Mouse (Mus musculus) neural tube, embryonic 11.5 days (tissue): ENCODE measurements around the gene Tmem115. TPM values are rescaled to one million over a fixed set of nuclear protein-coding genes. Genes with fewer than 3 reads are reported as not detected.

Source experiments
- ATAC-seq: fragments of 200-750 bp; cut with Nextera tagmentation; 2 replicates; pipeline ENCODE4 v1.8.0; 2017; ENCODE audit warnings: moderate number of reproducible peaks, mild to moderate bottlenecking, moderate TSS enrichment, moderate library complexity; ENCODE audit not compliant: insufficient read depth, low FRiP score, low TSS enrichment
- DNase-seq: peaks from one replicate; pipeline ENCODE4 v3.0.0-alpha.2; 2015; ENCODE audit warnings: low spot score
- H3K27ac ChIP-seq: fragments of 300-500 bp; sonication (generic); 2 replicates; pipeline ENCODE4 v1.5.1; 2014; ENCODE audit warnings: low read depth, mild to moderate bottlenecking, low read length
- H3K27me3 ChIP-seq: fragments of 300-500 bp; sonication (generic); 2 replicates; pipeline ENCODE4 v1.6.1; 2014; ENCODE audit warnings: mild to moderate bottlenecking, low read length, mixed read lengths; ENCODE audit not compliant: control insufficient read depth, insufficient read depth
- H3K36me3 ChIP-seq: fragments of 300-500 bp; sonication (generic); 2 replicates; pipeline ENCODE4 v1.6.1; 2014; ENCODE audit warnings: mild to moderate bottlenecking, low read length, moderate library complexity, mixed read lengths; ENCODE audit not compliant: control insufficient read depth, insufficient read depth
- H3K4me1 ChIP-seq: fragments of 300-500 bp; sonication (generic); 2 replicates; pipeline ENCODE4 v1.6.1; 2014; ENCODE audit warnings: low read length, mixed read lengths; ENCODE audit not compliant: control insufficient read depth, insufficient read depth
- H3K4me2 ChIP-seq: fragments of 300-500 bp; sonication (generic); 2 replicates; pipeline ENCODE4 v1.6.1; 2014; ENCODE audit warnings: low read depth, mild to moderate bottlenecking, moderate library complexity
- H3K4me3 ChIP-seq: fragments of 300-500 bp; sonication (generic); 2 replicates; pipeline ENCODE4 v1.5.1; 2014; ENCODE audit warnings: low read depth, low read length
- H3K9ac ChIP-seq: fragments of 300-500 bp; sonication (generic); 2 replicates; pipeline ENCODE4 v1.6.1; 2014; ENCODE audit warnings: mild to moderate bottlenecking, low read length
- H3K9me3 ChIP-seq: fragments of 300-500 bp; sonication (generic); 2 replicates; pipeline ENCODE4 v1.6.1; 2016; ENCODE audit warnings: low read length; ENCODE audit not compliant: control insufficient read depth
- WGBS: fragments of 180-500 bp; shearing (Covaris S2); extraction: QIAGEN DNeasy Blood & Tissue Kit; methylation state at CpG from one replicate; pipeline ENCODE4 v1.1.7; 2014; 5-methylcytosine and 5-hydroxymethylcytosine counted together
- polyA plus RNA-seq: library from polyadenylated mRNA; unstranded; fragments of >200 nt; fragmentation: Nextera tagmentation; extraction: Ambion mirVana; gene quantifications from 2 replicates; pipeline ENCODE4 v1.2.1, GENCODE M21; 2014

The Tmem115 gene
- 47.0 and 47.2 TPM in 2 replicates for polyA plus RNA-seq

DNA sequence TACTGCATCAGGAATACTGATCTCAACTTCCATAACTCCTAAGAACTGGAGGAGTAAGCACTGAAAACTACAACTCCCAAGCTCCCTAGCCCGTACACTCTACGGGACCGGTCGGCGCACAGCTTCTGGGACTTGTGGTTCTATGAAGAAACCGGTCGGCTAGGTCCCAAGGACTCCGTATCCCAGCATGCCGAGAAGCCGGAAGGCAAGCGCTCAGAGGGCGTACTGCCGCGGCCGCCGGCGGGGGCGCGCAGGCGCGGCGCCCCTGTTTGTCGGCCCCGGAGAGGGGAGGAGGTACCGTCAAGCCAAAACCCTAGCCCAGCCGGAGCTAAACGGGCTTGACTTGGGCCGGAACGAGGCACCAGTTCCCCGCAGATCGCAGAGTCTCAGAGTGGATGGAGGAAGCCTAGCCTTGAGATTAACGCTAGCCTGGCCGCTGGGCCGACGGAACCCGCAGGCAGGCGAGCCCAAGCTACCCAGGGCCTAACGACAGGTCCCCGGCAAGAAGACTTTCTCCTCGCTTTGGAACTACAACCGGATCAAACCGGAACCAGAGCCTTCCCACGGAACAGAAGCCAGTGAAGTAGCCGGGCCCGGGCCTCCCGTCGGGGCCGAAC, at the start of gene Tmem115:
Tmem115 (plus strand) TSS at position 155 of the 617 bp plus-strand sequence.
- no peaks in the 10 kb centered on the region for H3K9me3 ChIP-seq
- H3K36me3 ChIP-seq, result peaks cover 8% of the 10 kb centered on the region; the same call in 1 of the 2 replicates
- peaks cover 27% of the 10 kb centered on the region for H3K4me1 ChIP-seq
- peak within 1 kb of the TSS; percentile 68 for H3K4me3 ChIP-seq
- H3K9ac ChIP-seq, result peak within 1 kb of the TSS; percentile 82
- peak within 1 kb of the TSS; percentile 100 for H3K4me2 ChIP-seq
- under 1% methylated on average over 48 of the region's 48 CpGs for WGBS
- H3K27ac ChIP-seq, result no peak within 1 kb of the TSS
- peak; percentile 96 for ATAC-seq
- H3K27me3 ChIP-seq, result no peaks in the 10 kb centered on the region
- peak; percentile 94 for DNase-seq

- peak overlapping the region; percentile 54 for H3K27ac ChIP-seq
- DNase-seq (peak; percentile 66), ATAC-seq (peak; percentile 60; the same call in 1 of the 2 replicates)
- H3K4me1 ChIP-seq, result peaks cover 32% of the 10 kb centered on the region
- no peak overlapping the region for H3K4me2 ChIP-seq
- H3K36me3 ChIP-seq, result no peaks in the 10 kb centered on the region
- no peak overlapping the region for H3K4me3 ChIP-seq
- H3K27me3 ChIP-seq, result no peaks in the 10 kb centered on the region
- H3K9ac ChIP-seq, result no peak overlapping the region
- H3K9me3 ChIP-seq, result no peaks in the 10 kb centered on the region
- WGBS, result 68% methylated on average over 17 of the region's 17 CpGs
Measured at GRCm38 (mm10) chr9:107484302-107484701, 49.4 kb upstream of the Tmem115 start.

DNA sequence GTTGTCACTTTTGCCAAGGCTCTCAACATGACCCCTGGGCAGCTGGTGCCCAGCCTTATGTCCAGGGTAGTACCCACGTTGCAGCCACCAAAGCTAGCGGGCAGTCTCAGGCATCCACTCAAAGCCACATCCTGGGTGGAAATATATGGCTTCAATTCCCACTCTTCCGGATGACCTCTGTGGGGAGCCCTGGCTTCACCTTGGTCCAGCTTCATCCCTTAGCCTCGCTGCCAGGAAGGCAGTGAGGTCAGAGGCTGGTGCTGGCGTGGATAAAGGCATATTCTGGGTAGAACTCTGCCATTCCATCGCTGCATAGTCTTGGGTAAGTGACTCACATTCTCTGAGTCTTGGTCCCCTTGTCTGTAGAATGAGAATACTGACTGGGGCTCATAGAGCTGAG, 49.0 kb upstream of the Tmem115 start:
- Histone ChIP-seq H3K4me2 (no peak overlapping the region), H3K4me3 (no peak overlapping the region), H3K36me3 (no peaks in the 10 kb centered on the region), H3K9ac (peak overlapping the region; percentile 23; the same call in 1 of the 2 replicates), H3K9me3 (no peaks in the 10 kb centered on the region), H3K27me3 (no peaks in the 10 kb centered on the region), H3K27ac (peak overlapping the region; percentile 54), H3K4me1 (peaks cover 29% of the 10 kb centered on the region)
- WGBS, result 83% methylated on average over 6 of the region's 6 CpGs
- ATAC-seq (no peak), DNase-seq (no peak)

- Histone ChIP-seq H3K4me1 (peaks cover 17% of the 10 kb centered on the region), H3K4me2 (no peak overlapping the region), H3K9me3 (no peaks in the 10 kb centered on the region), H3K27ac (0 out of 2 replicates have a peak overlapping the region, but pooled peaks have one; percentile 14), H3K9ac (no peak overlapping the region), H3K36me3 (no peaks in the 10 kb centered on the region), H3K4me3 (no peak overlapping the region), H3K27me3 (no peaks in the 10 kb centered on the region)
- ATAC-seq (peak; percentile 66; the same call in 1 of the 2 replicates), DNase-seq (peak; percentile 54)
- 31% methylated on average over 10 of the region's 10 CpGs for WGBS
Measured at GRCm38 (mm10) chr9:107486086-107486485, 47.7 kb upstream of the Tmem115 start.

DNA sequence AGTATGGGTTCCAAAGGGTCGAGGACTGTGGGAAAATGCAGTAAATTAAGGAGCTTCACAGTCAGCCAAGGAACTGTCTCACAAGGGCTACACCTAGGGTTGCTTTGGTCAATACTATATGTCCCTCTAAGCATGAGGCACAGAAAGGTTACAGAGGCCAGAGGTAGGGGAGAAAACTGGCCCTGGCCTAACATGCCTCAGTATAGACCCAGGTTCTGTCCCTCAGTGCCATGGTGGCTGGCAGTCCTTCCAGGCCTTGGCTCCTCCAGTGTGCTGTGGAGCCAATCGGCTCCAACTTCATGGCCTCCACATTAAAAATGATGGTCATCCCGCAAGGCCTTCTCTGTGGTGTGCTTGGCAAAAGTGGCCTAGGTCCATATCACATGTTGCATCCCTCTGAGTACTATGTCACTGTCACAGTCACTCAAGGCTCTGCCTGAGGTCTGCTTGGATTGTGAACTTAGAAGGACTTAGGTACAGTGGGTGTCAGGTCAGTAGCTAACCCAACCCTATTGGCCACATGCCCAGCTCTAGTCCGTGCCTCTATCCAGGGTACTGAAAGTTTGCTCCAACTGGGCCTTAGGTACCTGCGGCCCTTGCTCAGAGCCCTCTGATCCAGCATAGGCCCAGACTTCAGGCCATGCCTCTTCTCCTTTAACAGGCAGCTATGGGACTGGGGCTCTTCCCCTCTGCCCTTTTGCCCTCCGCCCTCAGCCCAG, 47.1 kb upstream of the Tmem115 start:
- no peak overlapping the region for H3K4me2 ChIP-seq
- H3K4me1 ChIP-seq, result peaks cover 12% of the 10 kb centered on the region
- H3K9ac ChIP-seq, result no peak overlapping the region
- ATAC-seq, result 0 out of 2 replicates have a peak, but pooled peaks have one; percentile 15
- WGBS, result 60% methylated on average over 6 of the region's 6 CpGs
- H3K9me3 ChIP-seq, result no peaks in the 10 kb centered on the region
- no peak for DNase-seq
- H3K4me3 ChIP-seq, result no peak overlapping the region
- no peaks in the 10 kb centered on the region for H3K27me3 ChIP-seq
- no peaks in the 10 kb centered on the region for H3K36me3 ChIP-seq
- 0 out of 2 replicates have a peak overlapping the region, but pooled peaks have one; percentile 14 for H3K27ac ChIP-seq

DNA sequence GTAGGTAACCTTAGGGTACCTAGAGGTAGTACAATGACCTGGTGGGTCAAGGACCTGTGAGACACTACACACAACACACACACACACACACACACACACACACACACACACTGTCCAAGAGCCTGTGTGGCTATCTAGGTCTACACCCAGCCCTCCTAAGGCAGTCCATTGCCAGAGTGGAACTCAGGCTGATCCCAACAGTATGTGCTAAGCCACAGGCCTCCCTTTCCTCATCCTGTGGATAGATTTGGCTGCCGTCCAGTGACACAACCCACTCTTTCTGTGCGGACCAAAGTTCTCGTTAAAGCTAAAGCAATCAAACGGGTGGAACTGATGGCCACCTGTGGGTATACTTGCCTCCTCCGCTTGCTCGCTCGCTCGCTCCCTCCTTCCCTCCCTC, 43.6 kb upstream of the Tmem115 start:
- H3K27me3 ChIP-seq, result no peaks in the 10 kb centered on the region
- peaks cover 10% of the 10 kb centered on the region for H3K4me1 ChIP-seq
- DNase-seq, result no peak
- H3K27ac ChIP-seq, result no peak overlapping the region
- H3K36me3 ChIP-seq, result no peaks in the 10 kb centered on the region
- no peak for ATAC-seq
- H3K9ac ChIP-seq, result no peak overlapping the region
- H3K4me2 ChIP-seq, result no peak overlapping the region
- 66% methylated on average over 8 of the region's 8 CpGs for WGBS
- no peaks in the 10 kb centered on the region for H3K9me3 ChIP-seq
- H3K4me3 ChIP-seq, result no peak overlapping the region

GRCm38 (mm10) chr9:107490625-107491024, 43.1 kb upstream of the Tmem115 start:
- no peak overlapping the region for H3K4me3 ChIP-seq
- H3K27me3 ChIP-seq, result no peaks in the 10 kb centered on the region
- WGBS, result 66% methylated on average over 6 of the region's 6 CpGs
- no peak for ATAC-seq
- H3K4me1 ChIP-seq, result peaks cover 10% of the 10 kb centered on the region
- H3K4me2 ChIP-seq, result no peak overlapping the region
- H3K27ac ChIP-seq, result no peak overlapping the region
- H3K9ac ChIP-seq, result no peak overlapping the region
- H3K36me3 ChIP-seq, result no peaks in the 10 kb centered on the region
- no peaks in the 10 kb centered on the region for H3K9me3 ChIP-seq
- DNase-seq, result no peak

- Histone ChIP-seq H3K4me2 (no peak overlapping the region), H3K27ac (no peak overlapping the region), H3K27me3 (no peaks in the 10 kb centered on the region), H3K4me3 (no peak overlapping the region), H3K9ac (no peak overlapping the region), H3K36me3 (no peaks in the 10 kb centered on the region), H3K4me1 (no peaks in the 10 kb centered on the region), H3K9me3 (no peaks in the 10 kb centered on the region)
- no peak for ATAC-seq
- 78% methylated on average over 1 of the region's 1 CpGs for WGBS
- DNase-seq, result no peak
Measured at GRCm38 (mm10) chr9:107493511-107493910, 40.2 kb upstream of the Tmem115 start.
